Mouse (Mus musculus) small intestine, adult 2 months (tissue): ENCODE results near the gene Cyp2b10. TPM values are rescaled to one million over a fixed set of nuclear protein-coding genes. Genes with fewer than 3 reads are reported as not detected.

ENCODE experiments used
- H3K27ac ChIP-seq: fragments of 200-500 bp; 2 replicates; pipeline ENCODE4 v1.5.1; 2012; ENCODE audit warnings: low read depth, low read length, control low read depth, inconsistent platforms; ENCODE audit not compliant: insufficient read depth
- H3K27me3 ChIP-seq: fragments of 200-500 bp; 2 replicates; pipeline ENCODE4 v1.6.1; 2012; ENCODE audit warnings: mild to moderate bottlenecking, moderate library complexity, low read length, inconsistent platforms; ENCODE audit not compliant: control insufficient read depth, insufficient read depth
- H3K36me3 ChIP-seq: fragments of 200-500 bp; 2 replicates; pipeline ENCODE4 v1.6.1; 2012; ENCODE audit warnings: mild to moderate bottlenecking, low read length, control low read depth, inconsistent platforms; ENCODE audit not compliant: control insufficient read depth, insufficient read depth
- H3K4me1 ChIP-seq: fragments of 200-500 bp; 2 replicates; pipeline ENCODE4 v1.6.1; 2012; ENCODE audit warnings: low read length, inconsistent platforms, mixed read lengths; ENCODE audit not compliant: control insufficient read depth, insufficient read depth, insufficient read length
- H3K4me3 ChIP-seq: fragments of 200-500 bp; 2 replicates; pipeline ENCODE4 v1.5.1; 2012; ENCODE audit warnings: low read depth, mild to moderate bottlenecking, control low read depth, inconsistent platforms, low read length, moderate library complexity
- CTCF ChIP-seq: fragments of 200-500 bp; IDR thresholded peaks from 2 replicates; pipeline ENCODE4 v1.5.1; 2012; ENCODE audit warnings: low read depth, mild to moderate bottlenecking, control low read depth, inconsistent platforms, low read length, moderate library complexity, mixed read lengths; ENCODE audit not compliant: insufficient replicate concordance, insufficient read length; ENCODE audit errors: extremely low read depth
- POLR2A ChIP-seq: fragments of 200-500 bp; IDR thresholded peaks from 2 replicates; pipeline ENCODE4 v1.6.1; 2012; ENCODE audit warnings: low read depth, mild to moderate bottlenecking, control low read depth, inconsistent platforms, low read length, moderate library complexity
- WGBS: fragments of 180-500 bp; shearing (Covaris S2); methylation state at CpG from one replicate; pipeline ENCODE4 v1.1.7; 2018; 5-methylcytosine and 5-hydroxymethylcytosine counted together
- polyA plus RNA-seq: library from polyadenylated mRNA; depleted of rRNA; stranded (reverse); fragments of >200 nt; gene quantifications from 2 replicates; pipeline ENCODE4 v1.2.3, GENCODE M21; 2012

Cyp2b10 gene
- polyA plus RNA-seq, 1 experiment: 40.2 TPM

GRCm38 (mm10) chr7:25898064-25898463, 644 bp downstream of the Cyp2b10 start:
- Histone ChIP-seq H3K27me3 (no peaks in the 10 kb centered on the region), H3K4me1 (peaks cover 14% of the 10 kb centered on the region; the same call in 1 of the 2 replicates), H3K27ac (peak overlapping the region; percentile 95), H3K36me3 (no peaks in the 10 kb centered on the region), H3K4me3 (peak overlapping the region; percentile 61)
- TF ChIP-seq POLR2A: no peak
- TF ChIP-seq CTCF: no peak
- WGBS: 77% methylated on average over 7 of the region's 7 CpGs

- TF ChIP-seq POLR2A (no peak), CTCF (no peak)
- Histone ChIP-seq H3K4me3 (0 out of 2 replicates have a peak overlapping the region, but pooled peaks have one; percentile 6), H3K27ac (peak overlapping the region; percentile 40; the same call in 1 of the 2 replicates), H3K36me3 (no peaks in the 10 kb centered on the region), H3K4me1 (peaks cover 2% of the 10 kb centered on the region; the same call in 1 of the 2 replicates), H3K27me3 (no peaks in the 10 kb centered on the region)
- WGBS: 17% methylated on average over 8 of the region's 8 CpGs
Measured at GRCm38 (mm10) chr7:25902061-25902690, 4.8 kb downstream of the Cyp2b10 start.

GRCm38 (mm10) chr7:25903156-25903555, 5.7 kb downstream of the Cyp2b10 start:
- Histone ChIP-seq H3K27me3 (no peaks in the 10 kb centered on the region), H3K36me3 (no peaks in the 10 kb centered on the region), H3K4me1 (peaks cover 2% of the 10 kb centered on the region; the same call in 1 of the 2 replicates), H3K4me3 (no peak overlapping the region), H3K27ac (no peak overlapping the region; the same call in 1 of the 2 replicates)
- WGBS: 78% methylated on average over 14 of the region's 14 CpGs
- TF ChIP-seq CTCF (peak; percentile 27; the same call in 1 of the 2 replicates), POLR2A (no peak)

- Histone ChIP-seq H3K4me3 (no peak overlapping the region), H3K36me3 (no peaks in the 10 kb centered on the region), H3K27ac (no peak overlapping the region), H3K4me1 (peaks cover 2% of the 10 kb centered on the region; the same call in 1 of the 2 replicates), H3K27me3 (no peaks in the 10 kb centered on the region)
- TF ChIP-seq POLR2A: no peak
- TF ChIP-seq CTCF: no peak
- WGBS: 41% methylated on average over 3 of the region's 3 CpGs
Measured at GRCm38 (mm10) chr7:25904066-25904465, 6.6 kb downstream of the Cyp2b10 start.

- 63% methylated on average over 10 of the region's 10 CpGs for WGBS
- no peaks in the 10 kb centered on the region for H3K27me3 ChIP-seq
- TF ChIP-seq POLR2A (no peak), CTCF (no peak)
Measured at GRCm38 (mm10) chr7:25904489-25904888, 7.1 kb downstream of the Cyp2b10 start.

GRCm38 (mm10) chr7:25907380-25907779, 10.0 kb downstream of the Cyp2b10 start:
- Histone ChIP-seq H3K36me3 (no peaks in the 10 kb centered on the region; the same call in none of the 2 replicates), H3K27me3 (no peaks in the 10 kb centered on the region), H3K4me3 (no peak overlapping the region), H3K4me1 (peaks cover 2% of the 10 kb centered on the region; the same call in 1 of the 2 replicates), H3K27ac (no peak overlapping the region)
- TF ChIP-seq POLR2A (no peak), CTCF (no peak)
- WGBS: 44% methylated on average over 6 of the region's 6 CpGs

More at GRCm38 (mm10) chr7:25904489-25904888, 7.1 kb downstream of the Cyp2b10 start:
- Histone ChIP-seq H3K4me3 (no peak overlapping the region), H3K27ac (no peak overlapping the region), H3K36me3 (no peaks in the 10 kb centered on the region), H3K4me1 (peaks cover 2% of the 10 kb centered on the region; the same call in 1 of the 2 replicates)

GRCm38 (mm10) chr7:25910046-25910445, 12.6 kb downstream of the Cyp2b10 start:
- Histone ChIP-seq H3K4me3 (no peak overlapping the region), H3K4me1 (no peaks in the 10 kb centered on the region), H3K27me3 (no peaks in the 10 kb centered on the region), H3K36me3 (no peaks in the 10 kb centered on the region; the same call in none of the 2 replicates), H3K27ac (no peak overlapping the region)
- 47% methylated on average over 2 of the region's 2 CpGs for WGBS
- TF ChIP-seq POLR2A (no peak), CTCF (no peak)
